Mouse (Mus musculus) NIH3T3 (cell line): Measurements from ENCODE around the gene Adss.
"Not testable (repeated sequence)": the region's sequence is repeated elsewhere in the genome, so short reads cannot be mapped to it uniquely, and the experiment has no call there.

Experiments used
- DNase-seq: peaks from one replicate; pipeline ENCODE4 v3.0.0-alpha.2; 2012; ENCODE audit warnings: low read depth

Gene Adss

GRCm38 (mm10) chr1:177796193-177796939 lies at the start of gene Adss:
Adss (minus strand) TSS chr1:177796511.
- peak; percentile 100 for DNase-seq

GRCm38 (mm10) chr1:177845812-177846211 lies 49.5 kb upstream of the Adss start:
- peak; percentile 32 for DNase-seq

GRCm38 (mm10) chr1:177827776-177828175 lies 31.5 kb upstream of the Adss start:
- not testable (repeated sequence) for DNase-seq

- DNase-seq = peak; percentile 46
Measured at GRCm38 (mm10) chr1:177806772-177807171, 10.5 kb upstream of the Adss start.

GRCm38 (mm10) chr1:177803511-177803910 lies 7.2 kb upstream of the Adss start:
- no peak for DNase-seq

- peak; percentile 16 for DNase-seq
Measured at GRCm38 (mm10) chr1:177797151-177797755, 942 bp upstream of the Adss start.

GRCm38 (mm10) chr1:177795421-177796192 lies 704 bp downstream of the Adss start:
- peak; percentile 56 for DNase-seq

- peak; percentile 25 for DNase-seq
Measured at GRCm38 (mm10) chr1:177794866-177795265, 1.4 kb downstream of the Adss start.

- no peak for DNase-seq
Measured at GRCm38 (mm10) chr1:177792835-177793234, 3.5 kb downstream of the Adss start.

GRCm38 (mm10) chr1:177777397-177777796 lies 18.9 kb downstream of the Adss start:
- DNase-seq = no peak

GRCm38 (mm10) chr1:177768931-177769330 lies 27.4 kb downstream of the Adss start:
- no peak for DNase-seq

- no peak for DNase-seq
Measured at GRCm38 (mm10) chr1:177757249-177757648, 39.1 kb downstream of the Adss start.

- no peak for DNase-seq
Measured at GRCm38 (mm10) chr1:177753496-177753895, 42.8 kb downstream of the Adss start.

GRCm38 (mm10) chr1:177747869-177748540 lies 48.3 kb downstream of the Adss start:
- no peak for DNase-seq

GRCm38 (mm10) chr1:177744521-177745325 lies 51.6 kb downstream of the Adss start:
- no peak for DNase-seq

- DNase-seq = no peak
Measured at GRCm38 (mm10) chr1:177742119-177742518, 54.2 kb downstream of the Adss start.

- DNase-seq = no peak
Measured at GRCm38 (mm10) chr1:177740707-177741106, 55.6 kb downstream of the Adss start.

- DNase-seq = no peak
Measured at GRCm38 (mm10) chr1:177737505-177738105, 58.7 kb downstream of the Adss start.

GRCm38 (mm10) chr1:177731973-177732372 lies 64.3 kb downstream of the Adss start:
- no peak for DNase-seq

- DNase-seq = no peak
Measured at GRCm38 (mm10) chr1:177729043-177730024, 67.0 kb downstream of the Adss start, which contains the start of gene 1700016C15Rik. 1700016C15Rik (plus strand) TSS chr1:177729814.
